ENCODE assay signal across 9 mouse cellular contexts in the genomic region with DNA sequence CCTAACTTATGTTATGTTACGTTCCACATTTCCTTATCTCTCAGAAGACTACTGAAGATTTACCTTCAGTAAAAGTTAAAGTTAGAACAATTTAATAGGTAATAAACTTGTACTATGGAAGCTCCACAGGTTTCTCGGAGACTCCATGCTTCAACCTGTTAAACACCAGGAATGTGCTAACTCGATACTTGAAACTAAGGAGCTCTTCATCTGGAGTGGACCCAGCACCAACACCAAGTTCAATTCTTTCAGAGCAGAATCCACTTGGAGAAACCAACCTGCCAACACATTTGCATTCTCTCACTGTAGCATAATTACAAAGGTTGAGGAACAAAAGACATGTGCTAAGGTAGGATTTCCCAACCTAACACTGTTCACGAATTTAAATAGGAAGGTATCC. TPM values are rescaled to one million over a fixed set of nuclear protein-coding genes. Genes with fewer than 3 reads are reported as not detected.
A peak's percentile ranks its signal among the peaks of the same experiment; 100 is the strongest.
DNase-seq lines count a peak whose midpoint lies in the region; ATAC-seq and TF ChIP-seq lines count a peak whose summit lies in the region.
"Had no signal": no experiment of that assay in that cellular context is flagged by ENCODE, and none has a peak within 500 bp of the region (broad histone marks: within the 10 kb centered on the region; RNA-seq: fewer than 3 reads in every experiment).

No protein-coding gene starts in this region.

- H3K27ac ChIP-seq in forebrain, embryonic 16.5 days (ENCODE audit: low read length) = no peak overlapping the region
- H3K27ac ChIP-seq in limb, embryonic 14.5 days (replicated peaks; ENCODE audit: low read depth, low read length) = no peak overlapping the region
- no peak overlapping the region for H3K27ac ChIP-seq in stomach, embryonic 16.5 days (ENCODE audit: low read length)

- no peaks in the 10 kb centered on the region for H3K27me3 ChIP-seq in megakaryocyte, embryonic 14.5 days (replicated peaks)
- no peaks in the 10 kb centered on the region for H3K27me3 ChIP-seq in forebrain, embryonic 16.5 days (replicated peaks; ENCODE audit: control insufficient read depth, insufficient read depth, low read length)
- no peaks in the 10 kb centered on the region for H3K27me3 ChIP-seq in limb, embryonic 14.5 days (ENCODE audit: control insufficient read depth, insufficient read depth, low read length)
- H3K27me3 ChIP-seq in stomach, embryonic 16.5 days (ENCODE audit: control insufficient read depth, insufficient read depth, low read length) = no peaks in the 10 kb centered on the region

- peaks cover 49% of the 10 kb centered on the region for H3K36me3 ChIP-seq in megakaryocyte, embryonic 14.5 days (replicated peaks; ENCODE audit: low read length)
- peaks cover 24% of the 10 kb centered on the region for H3K36me3 ChIP-seq in forebrain, embryonic 16.5 days (ENCODE audit: control insufficient read depth, insufficient read depth)
- peaks cover 44% of the 10 kb centered on the region for H3K36me3 ChIP-seq in limb, embryonic 14.5 days (ENCODE audit: control insufficient read depth, insufficient read depth, low read length)
- H3K36me3 ChIP-seq in stomach, embryonic 16.5 days (ENCODE audit: control insufficient read depth, insufficient read depth, low read length) = peaks cover 24% of the 10 kb centered on the region

- H3K9ac ChIP-seq in forebrain, embryonic 16.5 days (replicated peaks; ENCODE audit: low read depth, low read length) = no peak overlapping the region
- H3K9ac ChIP-seq in limb, embryonic 14.5 days (ENCODE audit: low read depth, low read length, severe bottlenecking) = no peak overlapping the region
- peak overlapping the region; percentile 21; the same call in 1 of the 2 replicates for H3K9ac ChIP-seq in stomach, embryonic 16.5 days (ENCODE audit: low read length)

- H3K4me2 ChIP-seq in forebrain, embryonic 16.5 days (ENCODE audit: low read length) = peak overlapping the region; percentile 14
- H3K4me2 ChIP-seq in limb, embryonic 14.5 days (replicated peaks; ENCODE audit: low read depth, low read length, severe bottlenecking) = peak overlapping the region; percentile 79
- peak overlapping the region; percentile 88 for H3K4me2 ChIP-seq in stomach, embryonic 16.5 days (ENCODE audit: low read depth, low read length)

- no peak for ATAC-seq in megakaryocyte, adult 5-6 weeks (ENCODE audit: poor library complexity, severe bottlenecking)
- no peak for ATAC-seq in forebrain, embryonic 16.5 days
- ATAC-seq in limb, embryonic 14.5 days (ENCODE audit: low FRiP score, low read depth) = no peak
- ATAC-seq in stomach, embryonic 16.5 days (ENCODE audit: insufficient read depth, low FRiP score) = no peak

- H3K4me3 ChIP-seq in megakaryocyte, embryonic 14.5 days (replicated peaks) = peak overlapping the region; percentile 72
- no peak overlapping the region for H3K4me3 ChIP-seq in forebrain, embryonic 16.5 days (replicated peaks; ENCODE audit: low read length)
- H3K4me3 ChIP-seq in limb, embryonic 14.5 days (replicated peaks; ENCODE audit: low read length) = peak overlapping the region; percentile 99
- H3K4me3 ChIP-seq in stomach, embryonic 16.5 days (replicated peaks; ENCODE audit: low read length) = peak overlapping the region; percentile 97

- 72% methylated on average over 4 of the region's 4 CpGs for WGBS in forebrain, embryonic 16.5 days
- WGBS in limb, embryonic 14.5 days = 57% methylated on average over 4 of the region's 4 CpGs
- WGBS in stomach, embryonic 16.5 days = 61% methylated on average over 4 of the region's 4 CpGs

- H3K9me3 ChIP-seq in megakaryocyte, embryonic 14.5 days = no peaks in the 10 kb centered on the region
- no peaks in the 10 kb centered on the region for H3K9me3 ChIP-seq in forebrain, embryonic 16.5 days (ENCODE audit: control insufficient read depth, low read length)
- no peaks in the 10 kb centered on the region for H3K9me3 ChIP-seq in limb, embryonic 14.5 days (ENCODE audit: control insufficient read depth, low read length)
- no peaks in the 10 kb centered on the region for H3K9me3 ChIP-seq in stomach, embryonic 16.5 days (replicated peaks; ENCODE audit: control insufficient read depth, low read length)

- no peak for TF ChIP-seq POLR2A in limb, embryonic 14.5 days (IDR thresholded peaks at IDR 0.05; ENCODE audit: borderline replicate concordance, extremely low read depth, insufficient read depth, insufficient read length)

- peaks cover 47% of the 10 kb centered on the region for H3K4me1 ChIP-seq in megakaryocyte, embryonic 14.5 days
- H3K4me1 ChIP-seq in forebrain, embryonic 16.5 days (replicated peaks; ENCODE audit: control insufficient read depth, insufficient read depth, low read length) = peaks cover 13% of the 10 kb centered on the region
- peaks cover 11% of the 10 kb centered on the region for H3K4me1 ChIP-seq in limb, embryonic 14.5 days (ENCODE audit: control insufficient read depth, insufficient read depth, low read length)
- peaks cover 9% of the 10 kb centered on the region for H3K4me1 ChIP-seq in stomach, embryonic 16.5 days (ENCODE audit: control insufficient read depth, insufficient read depth, low read length)

- no peak for DNase-seq in limb, embryonic 14.5 days (ENCODE audit: low spot score)
- DNase-seq in ovary, adult 18-20 months (ENCODE audit: low spot score) = no peak
- DNase-seq in thymus, postnatal 36 days = no peak

RNA-seq across cellular contexts. Expression of gene Btf3, which starts 1.7 kb away (rescaled TPM):
- 63.1 and 151 TPM in 2 replicates for polyA plus RNA-seq in megakaryocyte, embryonic 14.5 days (2012; ENCODE audit: insufficient read depth, low replicate concordance)
- 843 and 873 TPM in 2 replicates for total RNA-seq in megakaryocyte, adult 5-6 weeks (2015)
- 1,331 and 1,501 TPM in 2 replicates for total RNA-seq in megakaryocyte, adult 5-6 weeks (2017)
- 536 and 561 TPM in 2 replicates for polyA plus RNA-seq in forebrain, embryonic 16.5 days (2015; fragmentation: Nextera tagmentation; extraction: Ambion mirVana)
- 403 and 867 TPM in 2 replicates for polyA plus RNA-seq in limb, embryonic 14.5 days (2012; rRNA removed)
- polyA plus RNA-seq in limb, embryonic 14.5 days (2014; fragmentation: Nextera tagmentation; extraction: Ambion mirVana) = 702 and 731 TPM in 2 replicates
- polyA plus RNA-seq in stomach, embryonic 16.5 days (2015; fragmentation: Nextera tagmentation; extraction: Ambion mirVana) = 531 and 636 TPM in 2 replicates

RNA-seq across cellular contexts. Expression of gene Gm21976, which starts 35.4 kb away (rescaled TPM):
- polyA plus RNA-seq in megakaryocyte, embryonic 14.5 days (2012; ENCODE audit: insufficient read depth, low replicate concordance) = not detected in 2 replicates
- total RNA-seq in megakaryocyte, adult 5-6 weeks (2015) = not detected in 2 replicates
- not detected in 2 replicates for total RNA-seq in megakaryocyte, adult 5-6 weeks (2017)
- polyA plus RNA-seq in forebrain, embryonic 16.5 days (2015; fragmentation: Nextera tagmentation; extraction: Ambion mirVana) = not detected in 2 replicates
- polyA plus RNA-seq in limb, embryonic 14.5 days (2012; rRNA removed) = not detected in 2 replicates
- not detected in 2 replicates for polyA plus RNA-seq in limb, embryonic 14.5 days (2014; fragmentation: Nextera tagmentation; extraction: Ambion mirVana)
- not detected in 2 replicates for polyA plus RNA-seq in stomach, embryonic 16.5 days (2015; fragmentation: Nextera tagmentation; extraction: Ambion mirVana)
- total RNA-seq: megakaryocyte progenitor cell, adult 5-6 weeks had no signal

RNA-seq across cellular contexts. Expression of gene Foxd1, which starts 38.9 kb away (rescaled TPM):
- polyA plus RNA-seq in megakaryocyte, embryonic 14.5 days (2012; ENCODE audit: insufficient read depth, low replicate concordance) = 0.02 TPM in 1 of 2 replicates, not detected in the other
- total RNA-seq in megakaryocyte, adult 5-6 weeks (2015) = not detected in 2 replicates
- total RNA-seq in megakaryocyte, adult 5-6 weeks (2017) = not detected in 2 replicates
- 0.46 and 0.50 TPM in 2 replicates for polyA plus RNA-seq in forebrain, embryonic 16.5 days (2015; fragmentation: Nextera tagmentation; extraction: Ambion mirVana)
- 0.89 and 1.0 TPM in 2 replicates for polyA plus RNA-seq in limb, embryonic 14.5 days (2012; rRNA removed)
- polyA plus RNA-seq in limb, embryonic 14.5 days (2014; fragmentation: Nextera tagmentation; extraction: Ambion mirVana) = 0.32 and 0.46 TPM in 2 replicates
- polyA plus RNA-seq in stomach, embryonic 16.5 days (2015; fragmentation: Nextera tagmentation; extraction: Ambion mirVana) = 0.04 TPM in 1 of 2 replicates, not detected in the other
- total RNA-seq: megakaryocyte progenitor cell, adult 5-6 weeks had no signal
- polyA plus RNA-seq: testis, adult 2 months had no signal

RNA-seq across cellular contexts. Expression of gene Ankra2, which starts 52.2 kb away (rescaled TPM):
- polyA plus RNA-seq in megakaryocyte, embryonic 14.5 days (2012; ENCODE audit: insufficient read depth, low replicate concordance) = 9.7 and 43.3 TPM in 2 replicates
- 20.8 and 25.2 TPM in 2 replicates for total RNA-seq in megakaryocyte, adult 5-6 weeks (2015)
- 20.7 and 20.9 TPM in 2 replicates for total RNA-seq in megakaryocyte, adult 5-6 weeks (2017)
- polyA plus RNA-seq in forebrain, embryonic 16.5 days (2015; fragmentation: Nextera tagmentation; extraction: Ambion mirVana) = 55.9 and 65.2 TPM in 2 replicates
- polyA plus RNA-seq in limb, embryonic 14.5 days (2012; rRNA removed) = 32.3 and 39.7 TPM in 2 replicates
- polyA plus RNA-seq in limb, embryonic 14.5 days (2014; fragmentation: Nextera tagmentation; extraction: Ambion mirVana) = 30.8 and 31.7 TPM in 2 replicates
- polyA plus RNA-seq in stomach, embryonic 16.5 days (2015; fragmentation: Nextera tagmentation; extraction: Ambion mirVana) = 17.8 and 20.6 TPM in 2 replicates

RNA-seq across cellular contexts. Expression of gene Utp15, which starts 52.3 kb away (rescaled TPM):
- polyA plus RNA-seq in megakaryocyte, embryonic 14.5 days (2012; ENCODE audit: insufficient read depth, low replicate concordance) = 2.7 TPM in 1 of 2 replicates, not detected in the other
- 10.9 and 12.1 TPM in 2 replicates for total RNA-seq in megakaryocyte, adult 5-6 weeks (2015)
- total RNA-seq in megakaryocyte, adult 5-6 weeks (2017) = 18.8 and 20.5 TPM in 2 replicates
- polyA plus RNA-seq in forebrain, embryonic 16.5 days (2015; fragmentation: Nextera tagmentation; extraction: Ambion mirVana) = 37.3 and 38.9 TPM in 2 replicates
- 19.2 and 20.6 TPM in 2 replicates for polyA plus RNA-seq in limb, embryonic 14.5 days (2012; rRNA removed)
- polyA plus RNA-seq in limb, embryonic 14.5 days (2014; fragmentation: Nextera tagmentation; extraction: Ambion mirVana) = 25.3 and 27.6 TPM in 2 replicates
- polyA plus RNA-seq in stomach, embryonic 16.5 days (2015; fragmentation: Nextera tagmentation; extraction: Ambion mirVana) = 27.8 and 30.0 TPM in 2 replicates

Comparison
In these comparisons a context has a peak if more than half of its experiments do, and no peak if none do; other contexts are left out.
1. H3K4me2 ChIP-seq: peak in every context shown above with its lines; median percentile 88 in stomach, embryonic 16.5 days; 79 in limb, embryonic 14.5 days; 14 in forebrain, embryonic 16.5 days.